Mouse (Mus musculus) heart, embryonic 15.5 days (tissue): ENCODE measurements around the gene Tmem234. TPM values are rescaled to one million over a fixed set of nuclear protein-coding genes. Genes with fewer than 3 reads are reported as not detected.
A peak's percentile ranks its signal among the peaks of the same experiment; 100 is the strongest.
"Not testable (repeated sequence)": the region's sequence is repeated elsewhere in the genome, so short reads cannot be mapped to it uniquely, and the experiment has no call there.

Source experiments
- ATAC-seq: fragments of 200-750 bp; cut with Nextera tagmentation; replicated peaks from 2 replicates; pipeline ENCODE4 v1.8.0; 2017; ENCODE audit warnings: low read depth, moderate TSS enrichment; ENCODE audit not compliant: insufficient number of reproducible peaks, insufficient read depth, low FRiP score
- H3K27ac ChIP-seq: fragments of 300-500 bp; sonication (generic); 2 replicates; pipeline ENCODE4 v1.5.1; 2015; ENCODE audit warnings: mild to moderate bottlenecking, inconsistent platforms
- H3K27me3 ChIP-seq: fragments of 300-500 bp; sonication (generic); 2 replicates; pipeline ENCODE4 v1.6.1; 2015; ENCODE audit warnings: inconsistent platforms
- H3K36me3 ChIP-seq: fragments of 300-500 bp; sonication (generic); 2 replicates; pipeline ENCODE4 v1.6.1; 2015; ENCODE audit warnings: mild to moderate bottlenecking, inconsistent platforms
- H3K4me1 ChIP-seq: fragments of 300-500 bp; sonication (generic); replicated peaks from 2 replicates; pipeline ENCODE4 v1.6.1; 2015; ENCODE audit warnings: inconsistent platforms
- H3K4me2 ChIP-seq: fragments of 300-500 bp; sonication (generic); 2 replicates; pipeline ENCODE4 v1.6.1; 2015; ENCODE audit warnings: inconsistent platforms, mild to moderate bottlenecking, moderate library complexity
- H3K4me3 ChIP-seq: fragments of 300-500 bp; sonication (generic); 2 replicates; pipeline ENCODE4 v1.5.1; 2015; ENCODE audit warnings: mild to moderate bottlenecking, inconsistent platforms
- H3K9ac ChIP-seq: fragments of 300-500 bp; sonication (generic); 2 replicates; pipeline ENCODE4 v1.6.1; 2015; ENCODE audit warnings: mild to moderate bottlenecking, inconsistent platforms
- H3K9me3 ChIP-seq: fragments of 300-500 bp; sonication (generic); replicated peaks from 2 replicates; pipeline ENCODE4 v1.6.1; 2016; ENCODE audit warnings: inconsistent platforms
- WGBS: fragments of 180-500 bp; shearing (Covaris S2); methylation state at CpG from one replicate; pipeline ENCODE4 v1.1.7; 2015; ENCODE audit warnings: mixed read lengths; 5-methylcytosine and 5-hydroxymethylcytosine counted together
- polyA plus RNA-seq: library from polyadenylated mRNA; unstranded; fragments of >200 nt; fragmentation: Nextera tagmentation; extraction: Ambion mirVana; gene quantifications from 2 replicates; pipeline ENCODE4 v1.2.1, GENCODE M21; 2015

Gene Tmem234
- polyA plus RNA-seq, result 136 and 147 TPM in 2 replicates

- no peaks in the 10 kb centered on the region for H3K27me3 ChIP-seq
- peaks cover 41% of the 10 kb centered on the region for H3K36me3 ChIP-seq
- peak within 1 kb of the TSS; percentile 96 for H3K4me3 ChIP-seq
- peak within 1 kb of the TSS; percentile 82 for H3K27ac ChIP-seq
- whole genome bisulfite sequencing, result under 1% methylated on average over 74 of the region's 74 CpGs
- peak within 1 kb of the TSS; percentile 91 for H3K9ac ChIP-seq
- H3K4me1 ChIP-seq, result peaks cover 26% of the 10 kb centered on the region
- no peaks in the 10 kb centered on the region for H3K9me3 ChIP-seq
- peak within 1 kb of the TSS; percentile 85 for H3K4me2 ChIP-seq
- ATAC-seq, result peak; percentile 87
These were observed at the start of gene Tmem234, which contains the start of gene Eif3i for GRCm38 (mm10) chr4:129600233-129601158. TSS of gene Tmem234 (plus strand) at chr4:129600668. TSS of gene Eif3i (minus strand) at chr4:129600648.

- not testable (repeated sequence) for H3K4me2 ChIP-seq, H3K36me3 ChIP-seq, H3K27me3 ChIP-seq, H3K27ac ChIP-seq, ATAC-seq, H3K4me3 ChIP-seq, H3K9ac ChIP-seq, H3K9me3 ChIP-seq
- 87% methylated on average over 6 of the region's 6 CpGs for WGBS
- peaks cover 17% of the 10 kb centered on the region for H3K4me1 ChIP-seq
These were observed 46.0 kb upstream of the Tmem234 start for GRCm38 (mm10) chr4:129554512-129554911.

GRCm38 (mm10) chr4:129555421-129555861 lies 45.0 kb upstream of the Tmem234 start:
- H3K4me3 ChIP-seq, result peak overlapping the region; percentile 58
- H3K36me3 ChIP-seq, result no peaks in the 10 kb centered on the region
- no peaks in the 10 kb centered on the region for H3K27me3 ChIP-seq
- H3K4me2 ChIP-seq, result peak overlapping the region; percentile 81
- no peak overlapping the region for H3K27ac ChIP-seq
- H3K9me3 ChIP-seq, result no peaks in the 10 kb centered on the region
- WGBS, result 5% methylated on average over 16 of the region's 16 CpGs
- peak overlapping the region; percentile 35; the same call in 1 of the 2 replicates for H3K9ac ChIP-seq
- ATAC-seq, result peak; percentile 9; the same call in 1 of the 2 replicates
- H3K4me1 ChIP-seq, result peaks cover 17% of the 10 kb centered on the region

- peak overlapping the region; percentile 81 for H3K4me2 ChIP-seq
- peak overlapping the region; percentile 68; the same call in 1 of the 2 replicates for H3K27ac ChIP-seq
- H3K4me1 ChIP-seq, result peaks cover 17% of the 10 kb centered on the region
- no peaks in the 10 kb centered on the region for H3K36me3 ChIP-seq
- 1% methylated on average over 24 of the region's 24 CpGs for WGBS
- H3K9ac ChIP-seq, result peak overlapping the region; percentile 35
- H3K27me3 ChIP-seq, result no peaks in the 10 kb centered on the region
- peak overlapping the region; percentile 58 for H3K4me3 ChIP-seq
- no peaks in the 10 kb centered on the region for H3K9me3 ChIP-seq
- ATAC-seq, result peak; percentile 17; the same call in 1 of the 2 replicates
These were observed 44.5 kb upstream of the Tmem234 start for GRCm38 (mm10) chr4:129555862-129556531.

GRCm38 (mm10) chr4:129556532-129557223 lies 43.8 kb upstream of the Tmem234 start:
- Histone ChIP-seq H3K27me3 (no peaks in the 10 kb centered on the region), H3K9ac (peak overlapping the region; percentile 59), H3K27ac (peak overlapping the region; percentile 68), H3K4me3 (peak overlapping the region; percentile 58), H3K9me3 (no peaks in the 10 kb centered on the region), H3K4me2 (peak overlapping the region; percentile 81), H3K4me1 (peaks cover 17% of the 10 kb centered on the region), H3K36me3 (no peaks in the 10 kb centered on the region)
- 9% methylated on average over 32 of the region's 33 CpGs for WGBS
- ATAC-seq, result peak; percentile 84

GRCm38 (mm10) chr4:129557256-129557808 lies 43.1 kb upstream of the Tmem234 start:
- Histone ChIP-seq H3K27ac (peak overlapping the region; percentile 68; the same call in 1 of the 2 replicates), H3K36me3 (no peaks in the 10 kb centered on the region), H3K4me1 (peaks cover 17% of the 10 kb centered on the region), H3K4me2 (peak overlapping the region; percentile 81), H3K4me3 (peak overlapping the region; percentile 58), H3K9ac (peak overlapping the region; percentile 59), H3K27me3 (no peaks in the 10 kb centered on the region), H3K9me3 (no peaks in the 10 kb centered on the region)
- 50% methylated on average over 9 of the region's 9 CpGs for WGBS
- ATAC-seq, result no peak

- no peak for ATAC-seq
- WGBS, result 81% methylated on average over 12 of the region's 12 CpGs
These were observed 42.0 kb upstream of the Tmem234 start for GRCm38 (mm10) chr4:129558321-129558955.

GRCm38 (mm10) chr4:129561184-129561583 lies 39.3 kb upstream of the Tmem234 start:
- Histone ChIP-seq H3K27me3 (no peaks in the 10 kb centered on the region), H3K36me3 (no peaks in the 10 kb centered on the region), H3K9ac (no peak overlapping the region), H3K4me3 (no peak overlapping the region), H3K4me2 (no peak overlapping the region), H3K4me1 (peaks cover 9% of the 10 kb centered on the region), H3K27ac (no peak overlapping the region), H3K9me3 (no peaks in the 10 kb centered on the region)
- ATAC-seq, result no peak
- 69% methylated on average over 5 of the region's 5 CpGs for WGBS

More at GRCm38 (mm10) chr4:129558321-129558955, 42.0 kb upstream of the Tmem234 start:
- H3K9ac ChIP-seq, result no peak overlapping the region
- H3K27me3 ChIP-seq, result no peaks in the 10 kb centered on the region
- H3K4me1 ChIP-seq, result peaks cover 17% of the 10 kb centered on the region
- H3K36me3 ChIP-seq, result no peaks in the 10 kb centered on the region
- no peak overlapping the region for H3K4me2 ChIP-seq
- no peaks in the 10 kb centered on the region for H3K9me3 ChIP-seq
- peak overlapping the region; percentile 58; the same call in 1 of the 2 replicates for H3K4me3 ChIP-seq
- H3K27ac ChIP-seq, result peak overlapping the region; percentile 8; the same call in 1 of the 2 replicates

GRCm38 (mm10) chr4:129563718-129564117 lies 36.8 kb upstream of the Tmem234 start:
- Histone ChIP-seq H3K9me3 (no peaks in the 10 kb centered on the region), H3K36me3 (no peaks in the 10 kb centered on the region), H3K4me2 (no peak overlapping the region), H3K9ac (no peak overlapping the region), H3K27me3 (no peaks in the 10 kb centered on the region), H3K27ac (no peak overlapping the region), H3K4me1 (no peaks in the 10 kb centered on the region), H3K4me3 (no peak overlapping the region)
- WGBS, result 63% methylated on average over 8 of the region's 8 CpGs
- ATAC-seq, result no peak

GRCm38 (mm10) chr4:129565139-129565538 lies 35.3 kb upstream of the Tmem234 start:
- 73% methylated on average over 6 of the region's 6 CpGs for WGBS
- Histone ChIP-seq H3K27me3 (no peaks in the 10 kb centered on the region), H3K9ac (no peak overlapping the region), H3K4me1 (no peaks in the 10 kb centered on the region), H3K4me2 (no peak overlapping the region), H3K9me3 (no peaks in the 10 kb centered on the region), H3K27ac (no peak overlapping the region), H3K36me3 (no peaks in the 10 kb centered on the region), H3K4me3 (no peak overlapping the region)
- no peak for ATAC-seq
